Mouse (Mus musculus): Measurements from ENCODE around the gene Prss33. TPM values are rescaled to one million over a fixed set of nuclear protein-coding genes. Genes with fewer than 3 reads are reported as not detected.
A peak's percentile ranks its signal among the peaks of the same experiment; 100 is the strongest.

Prss33 gene
- total RNA-seq, 2 experiments from 2014 or later = not detected

- no peak for DNase-seq (ENCODE audit: low spot score in 2 of 2)
Observed at GRCm38 (mm10) chr17:23828271-23829001, 7.4 kb downstream of the Prss33 start.

- DNase-seq (ENCODE audit: low spot score in 2 of 2) = no peak
Observed at GRCm38 (mm10) chr17:23825591-23825990, 10.3 kb downstream of the Prss33 start.

GRCm38 (mm10) chr17:23823614-23824013 is 12.2 kb downstream of the Prss33 start:
- DNase-seq (ENCODE audit: low spot score in 2 of 2) = no peak

DNA sequence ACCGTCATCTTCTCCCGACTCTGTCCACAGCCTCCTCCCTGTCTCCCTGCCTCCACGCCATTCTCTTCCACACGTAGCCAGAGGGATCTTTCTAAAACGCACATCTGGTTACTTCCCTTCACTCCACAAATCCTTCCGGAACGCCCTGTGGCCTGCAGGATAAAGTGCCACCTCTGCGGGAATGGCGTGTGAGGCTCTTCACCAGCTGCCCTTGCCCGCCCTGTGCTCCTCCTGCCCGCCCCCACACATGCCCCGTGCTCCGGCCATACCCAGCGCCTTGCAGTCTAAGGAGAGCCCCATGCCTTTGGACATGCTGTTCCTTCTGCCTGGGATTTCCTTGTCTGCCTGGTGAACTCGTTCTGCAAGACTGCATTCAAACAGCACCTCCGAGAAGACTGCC is 12.8 kb downstream of the Prss33 start:
- no peak for DNase-seq (ENCODE audit: low spot score in 2 of 2)

DNA sequence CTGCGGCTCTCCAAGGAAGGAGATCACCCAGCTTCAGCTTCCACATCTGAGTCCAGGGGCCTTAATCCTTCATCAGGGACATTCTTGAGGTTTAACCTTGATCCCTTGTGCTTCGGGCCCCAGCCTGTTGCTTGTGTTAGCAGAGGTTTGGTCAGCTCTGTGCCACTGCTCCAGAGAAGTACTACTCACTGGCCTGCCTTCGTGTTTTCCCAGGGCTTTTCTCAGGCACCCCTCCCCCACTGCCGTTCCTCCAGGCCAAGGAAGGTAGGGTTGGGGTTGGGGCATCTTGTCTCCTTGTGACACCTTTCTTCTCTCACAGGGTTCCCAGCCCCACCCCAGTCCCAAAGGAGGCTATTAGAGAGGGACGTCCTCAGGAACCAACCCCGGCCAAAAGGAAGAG is 13.8 kb downstream of the Prss33 start:
- no peak for DNase-seq (ENCODE audit: low spot score in 2 of 2)

DNA sequence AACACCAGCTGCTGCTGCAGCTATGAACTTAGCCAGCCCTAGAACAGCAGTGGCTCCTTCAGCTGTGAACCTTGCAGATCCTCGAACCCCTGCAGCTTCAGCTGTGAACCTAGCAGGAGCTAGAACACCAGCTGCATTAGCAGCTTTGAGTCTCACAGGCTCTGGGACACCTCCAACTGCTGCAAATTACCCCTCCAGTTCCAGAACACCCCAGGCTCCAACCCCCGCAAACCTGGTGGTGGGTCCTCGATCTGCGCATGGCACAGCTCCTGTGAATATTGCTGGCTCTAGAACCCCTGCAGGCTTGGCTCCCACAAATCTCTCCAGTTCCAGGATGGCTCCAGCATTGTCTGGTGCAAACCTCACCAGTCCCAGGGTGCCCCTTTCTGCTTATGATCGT is 15.1 kb downstream of the Prss33 start:
- DNase-seq (ENCODE audit: low spot score in 2 of 2) = no peak

DNA sequence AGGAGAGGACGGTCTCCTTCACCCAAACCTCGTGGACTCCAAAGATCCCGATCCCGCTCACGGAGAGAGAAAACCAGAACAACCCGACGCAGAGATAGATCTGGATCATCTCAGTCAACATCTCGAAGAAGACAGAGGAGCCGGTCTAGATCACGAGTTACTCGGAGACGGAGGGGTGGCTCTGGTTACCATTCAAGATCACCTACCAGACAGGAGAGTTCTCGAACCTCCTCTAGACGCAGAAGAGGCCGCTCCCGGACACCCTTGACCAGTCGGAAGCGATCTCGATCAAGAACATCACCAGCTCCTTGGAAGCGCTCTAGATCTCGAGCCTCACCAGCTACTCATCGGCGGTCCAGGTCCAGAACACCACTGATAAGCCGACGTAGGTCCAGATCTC is 16.6 kb downstream of the Prss33 start:
- no peak for DNase-seq (ENCODE audit: low spot score in 2 of 2)

DNA sequence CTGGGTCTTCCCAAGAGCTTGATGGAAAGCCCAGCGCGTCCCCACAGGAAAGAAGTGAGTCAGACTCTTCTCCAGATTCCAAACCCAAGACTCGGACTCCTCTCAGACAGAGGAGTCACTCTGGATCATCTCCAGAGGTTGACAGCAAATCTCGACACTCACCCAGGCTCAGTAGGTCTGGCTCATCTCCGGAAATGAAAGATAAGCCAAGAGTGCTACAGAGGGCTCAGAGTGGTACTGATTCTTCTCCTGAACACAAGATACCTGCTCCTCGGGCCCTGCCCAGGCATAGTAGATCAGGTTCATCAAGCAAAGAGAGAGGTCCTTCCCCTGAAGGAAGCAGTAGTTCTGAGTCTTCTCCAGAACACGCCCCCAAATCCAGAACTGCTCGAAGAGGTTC is 17.3 kb downstream of the Prss33 start:
- DNase-seq (ENCODE audit: low spot score in 2 of 2) = no peak

DNA sequence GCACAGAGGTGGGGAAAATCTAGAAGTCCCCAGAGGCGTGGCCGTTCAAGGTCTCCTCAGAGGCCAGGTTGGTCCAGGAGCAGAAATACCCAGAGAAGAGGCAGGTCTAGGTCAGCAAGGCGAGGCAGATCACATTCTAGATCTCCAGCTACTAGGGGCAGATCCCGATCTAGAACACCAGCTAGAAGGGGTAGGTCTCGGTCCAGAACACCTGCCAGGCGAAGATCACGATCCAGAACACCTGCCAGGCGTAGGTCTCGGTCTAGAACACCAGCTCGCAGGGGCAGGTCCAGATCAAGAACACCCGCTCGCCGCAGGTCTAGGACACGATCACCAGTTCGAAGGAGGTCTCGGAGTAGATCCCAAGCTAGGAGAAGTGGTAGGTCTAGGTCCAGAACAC is 20.2 kb downstream of the Prss33 start:
- no peak for DNase-seq (ENCODE audit: low spot score in 2 of 2)

DNA sequence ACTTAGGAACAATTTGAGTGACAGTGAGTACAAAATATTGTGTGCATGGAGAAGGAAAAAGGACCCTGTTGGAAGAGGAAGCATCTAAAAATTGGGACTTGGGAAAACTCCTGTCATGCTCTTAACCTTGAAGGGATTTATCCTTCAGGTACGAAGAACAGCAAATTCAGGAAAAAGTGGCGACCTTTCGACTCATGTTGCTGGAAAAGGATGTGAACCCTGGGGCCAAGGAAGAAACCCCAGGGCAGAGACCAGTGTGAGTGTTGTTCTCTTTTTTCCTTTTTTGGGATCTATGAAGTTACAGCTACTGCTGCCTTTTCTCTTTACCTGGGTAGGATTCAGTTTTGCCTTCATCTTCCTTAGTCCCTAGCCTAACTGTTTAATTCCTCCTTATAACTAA is 27.9 kb downstream of the Prss33 start:
- no peak for DNase-seq (ENCODE audit: low spot score in 2 of 2)

- DNase-seq (ENCODE audit: low spot score in 2 of 2) = no peak
Observed at GRCm38 (mm10) chr17:23806867-23807266, 29.0 kb downstream of the Prss33 start.

GRCm38 (mm10) chr17:23804426-23805085 is 31.3 kb downstream of the Prss33 start:
- DNase-seq (ENCODE audit: low spot score in 2 of 2) = no peak

DNA sequence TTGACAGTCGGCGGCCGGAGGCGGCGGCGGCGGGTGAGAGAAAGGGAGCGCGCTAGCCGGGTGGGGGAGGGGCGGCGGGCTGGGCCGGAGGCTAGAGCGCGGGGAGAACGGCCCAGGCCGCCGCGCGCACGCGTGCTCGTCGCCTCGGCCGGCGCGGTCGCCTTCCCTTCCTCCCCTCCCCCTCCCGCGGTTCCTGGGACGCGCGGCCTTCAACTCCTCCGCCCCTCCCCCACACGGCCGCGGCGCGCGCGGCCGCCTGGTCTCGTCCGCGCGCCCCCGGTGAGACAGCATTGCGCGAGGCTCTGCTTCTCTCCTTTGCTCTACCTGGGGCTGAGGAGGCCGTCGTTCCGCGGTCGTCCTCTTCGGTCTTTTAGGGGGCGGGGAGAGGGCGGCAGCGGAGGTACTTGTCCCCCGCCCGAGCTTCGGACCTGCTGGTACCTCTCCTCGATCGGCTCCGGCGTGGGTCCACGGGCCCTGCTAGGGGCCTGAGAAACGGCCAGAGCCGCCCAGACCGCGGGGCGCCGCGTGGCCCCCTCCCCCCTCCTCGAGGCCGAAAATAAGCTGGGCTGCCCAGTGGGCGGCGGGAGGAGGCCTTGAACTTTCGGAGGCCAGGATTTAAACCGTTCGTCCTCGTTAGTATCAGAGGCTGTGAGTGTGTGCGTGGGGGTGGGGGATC is 32.4 kb downstream of the Prss33 start:
- peak; percentile 71 to 72 for DNase-seq (ENCODE audit: low spot score in 2 of 2)

DNA sequence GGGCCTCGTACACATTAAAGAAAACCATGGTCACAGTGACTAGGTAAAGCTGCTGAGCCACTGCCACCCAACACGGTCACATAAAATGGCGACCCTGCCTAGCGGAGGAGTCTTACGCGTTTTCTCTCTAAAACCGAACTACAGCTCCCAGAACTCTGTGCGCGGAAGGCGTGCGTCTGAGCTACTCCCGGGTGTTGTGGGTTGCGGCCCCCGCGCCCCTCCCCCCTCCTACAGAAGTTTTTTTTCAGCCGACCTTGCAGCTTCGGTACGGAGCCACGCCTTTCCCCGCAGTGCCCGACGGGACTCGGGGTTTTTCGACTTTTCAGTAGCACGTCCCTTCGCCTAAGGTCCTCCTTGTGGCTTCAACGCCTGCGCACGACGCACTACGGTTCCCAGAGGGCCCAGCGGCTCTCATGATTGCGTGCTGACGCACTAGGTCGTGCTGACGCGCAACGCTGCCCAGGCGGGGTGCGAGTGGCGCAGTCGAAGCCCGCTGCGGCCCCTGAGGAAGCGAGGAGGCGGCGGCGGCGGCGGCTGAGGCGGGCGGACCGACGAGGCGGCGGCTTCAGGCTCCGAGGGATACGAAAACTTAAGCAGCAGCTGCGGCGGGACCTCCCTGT is 33.0 kb downstream of the Prss33 start:
- DNase-seq (ENCODE audit: low spot score in 2 of 2) = peak; percentile 79 to 89

GRCm38 (mm10) chr17:23801627-23802026 is 34.2 kb downstream of the Prss33 start:
- DNase-seq (ENCODE audit: low spot score in 2 of 2) = no peak

GRCm38 (mm10) chr17:23797316-23797715 is 38.5 kb downstream of the Prss33 start:
- no peak for DNase-seq (ENCODE audit: low spot score in 2 of 2)

DNA sequence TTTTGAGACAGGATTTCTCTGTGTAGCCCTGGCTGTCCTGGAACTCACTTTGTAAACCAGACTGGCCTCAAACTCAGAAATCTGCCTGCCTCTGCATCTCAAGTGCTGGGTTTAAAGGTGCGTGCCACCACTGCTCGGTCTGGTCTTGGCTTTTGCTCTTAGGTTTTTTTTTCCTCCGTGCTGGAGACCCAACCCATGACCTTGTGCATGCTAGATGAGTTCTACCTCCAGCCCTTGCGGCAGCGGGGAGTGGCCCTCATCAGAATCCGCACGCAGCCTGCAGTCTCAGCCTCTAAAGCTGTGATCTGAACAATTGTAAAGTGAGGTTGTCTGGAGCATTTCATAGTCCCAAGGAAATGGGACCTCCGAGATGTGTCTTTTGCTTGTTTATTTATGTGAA is 40.5 kb downstream of the Prss33 start:
- DNase-seq (ENCODE audit: low spot score in 2 of 2) = no peak

DNA sequence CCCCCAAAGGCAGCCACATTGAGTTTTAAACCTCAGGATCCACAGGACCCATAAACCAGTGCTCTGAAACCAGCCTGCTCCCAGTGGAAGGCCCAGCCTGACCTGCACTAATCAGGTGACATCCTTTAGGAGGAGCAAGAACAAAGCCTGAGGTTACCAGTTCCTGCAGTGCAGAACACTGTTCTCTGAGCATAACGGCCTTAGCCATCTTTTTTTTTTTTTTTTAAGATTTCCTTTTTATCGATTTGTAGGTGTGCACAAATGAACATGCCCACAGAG is 44.8 kb downstream of the Prss33 start:
- no peak for DNase-seq (ENCODE audit: low spot score in 2 of 2)

DNA sequence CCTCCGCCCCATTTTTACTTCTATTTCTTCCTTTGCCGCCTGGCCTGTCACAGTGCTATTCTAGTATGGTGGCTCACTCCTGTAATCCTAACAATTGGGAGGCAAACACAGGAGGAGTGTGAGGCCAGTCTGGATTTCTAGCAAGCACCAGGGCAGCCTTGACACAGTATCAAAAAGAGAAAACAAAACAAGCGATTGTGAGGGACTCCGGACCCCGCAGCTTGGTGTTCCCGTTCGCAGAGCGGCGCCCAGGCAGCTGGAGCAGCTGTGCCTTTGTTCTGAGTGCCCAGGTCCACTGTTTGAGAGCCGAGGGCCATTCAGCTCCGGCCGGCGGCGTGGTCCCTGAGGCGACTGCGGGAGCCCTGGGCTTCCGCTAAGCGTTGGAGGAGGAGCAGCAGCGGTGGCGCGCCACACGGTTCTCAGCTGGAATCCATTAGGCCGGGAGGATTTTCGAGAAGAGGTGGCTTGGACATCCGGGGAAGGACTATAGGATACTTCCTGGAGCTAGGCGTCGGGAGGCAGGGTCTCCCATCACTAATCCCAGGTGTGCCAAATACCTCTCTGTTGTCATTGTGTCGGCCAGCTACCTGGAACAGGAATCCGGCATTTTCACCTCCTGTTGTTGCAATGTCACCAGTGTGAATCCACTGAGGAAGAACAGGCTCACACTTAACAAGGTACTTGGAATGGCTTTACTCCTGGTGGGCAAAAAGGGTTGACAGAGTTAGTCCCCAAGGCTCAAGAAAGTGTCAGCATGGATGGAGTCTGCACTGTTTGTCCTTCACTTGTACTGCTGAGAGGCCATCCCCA is 45.4 kb downstream of the Prss33 start, which contains the start of gene Srrm2:
Srrm2 (plus strand) TSS at position 264 of the 810 bp plus-strand sequence.
- peak; percentile 37 to 52 for DNase-seq (ENCODE audit: low spot score in 2 of 2)

- no peak for DNase-seq (ENCODE audit: low spot score in 2 of 2)
Observed at GRCm38 (mm10) chr17:23789749-23790268, 46.0 kb downstream of the Prss33 start.

GRCm38 (mm10) chr17:23788973-23789372 is 46.9 kb downstream of the Prss33 start:
- no peak for DNase-seq (ENCODE audit: low spot score in 2 of 2)

Measured in adrenal gland, postnatal 4 days (tissue).